Mouse (Mus musculus): ENCODE measurements at regions not wholly inside any gene's neighbourhood (a gene's known extent, or its start where the extent isn't known, plus 50 kb on each side); places are given as distances from the start of the nearest gene placed in this dataset.
"Not testable (repeated sequence)": the region's sequence is repeated elsewhere in the genome, so short reads cannot be mapped to it uniquely, and the experiment has no call there.

DNA sequence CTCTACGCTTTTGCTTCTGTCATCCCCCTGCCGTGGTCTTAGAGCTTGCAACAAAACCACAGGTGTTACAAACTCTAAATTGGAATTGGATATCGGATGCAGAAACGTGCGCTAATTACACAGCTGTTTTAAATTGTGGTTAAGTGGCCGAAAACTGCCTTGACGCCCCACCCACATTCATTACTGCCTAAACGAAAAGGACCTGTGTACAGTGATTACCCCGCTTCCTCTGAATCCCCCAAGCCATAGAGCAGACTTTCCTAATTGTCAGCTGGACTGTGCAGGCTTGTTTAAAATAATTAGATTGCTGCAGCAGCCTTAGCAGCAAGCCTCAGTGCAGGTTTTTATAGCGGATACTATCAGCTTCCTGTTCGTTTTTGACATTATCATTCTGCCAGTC, 94.7 kb downstream of the Cxxc4 start:
- DNase-seq (ENCODE audit: low spot score) = no peak

DNA sequence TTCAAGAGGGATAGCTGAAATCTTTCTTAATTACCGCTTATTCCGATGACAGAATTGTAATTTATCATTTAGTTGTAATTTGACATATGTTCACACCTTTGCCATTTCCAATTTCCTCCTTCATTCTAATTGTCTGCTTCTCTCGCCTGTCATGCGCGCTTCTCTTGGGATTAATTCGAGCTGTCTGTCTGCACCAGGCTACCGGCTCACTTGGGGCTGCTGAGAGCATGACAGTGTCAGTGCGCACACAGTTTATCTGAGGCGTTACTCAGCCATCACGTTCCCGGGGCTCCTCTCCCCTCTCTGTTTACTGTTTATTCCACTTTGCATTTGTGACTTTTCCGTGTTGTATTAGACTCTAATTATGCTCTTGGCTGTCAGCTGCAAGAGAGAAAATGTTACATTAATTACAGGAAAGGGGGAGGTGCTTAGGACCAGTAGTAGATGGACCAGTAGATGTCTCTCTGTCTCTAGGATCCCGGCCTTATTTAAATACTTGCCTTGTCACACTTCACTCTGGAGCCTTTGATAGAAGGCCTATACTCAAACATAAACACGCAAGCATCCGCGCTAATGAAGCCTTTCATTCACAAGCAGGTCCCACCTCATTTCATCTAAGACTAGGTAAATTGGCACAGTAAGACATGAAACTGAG, 95.3 kb downstream of the Cxxc4 start:
- DNase-seq (ENCODE audit: low spot score) = no peak

- DNase-seq (ENCODE audit: low spot score) = not testable (repeated sequence)
Measured at GRCm38 (mm10) chr3:134339093-134339695, 102.9 kb downstream of the Cxxc4 start.

DNA sequence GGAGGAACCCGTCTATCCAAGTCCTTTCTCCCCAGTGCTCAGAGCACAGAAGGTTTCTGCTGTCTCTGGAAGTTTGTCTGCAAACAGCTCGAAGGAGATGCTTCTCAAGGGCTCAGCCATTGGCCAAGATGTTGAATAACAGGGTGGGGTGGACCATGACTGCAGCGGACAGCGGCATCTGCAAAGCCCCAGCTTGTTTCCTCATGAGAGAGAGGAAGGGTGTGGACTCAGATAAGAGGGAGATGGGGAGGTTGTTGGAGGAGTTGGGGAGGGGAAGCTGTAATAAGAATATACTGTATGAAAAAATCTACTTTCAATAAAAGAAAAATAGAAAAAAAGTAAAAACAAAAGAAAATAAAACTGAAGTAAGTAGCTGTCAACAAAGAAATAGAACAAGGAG, 129.7 kb downstream of the Cxxc4 start:
- no peak for DNase-seq (ENCODE audit: low spot score)

DNA sequence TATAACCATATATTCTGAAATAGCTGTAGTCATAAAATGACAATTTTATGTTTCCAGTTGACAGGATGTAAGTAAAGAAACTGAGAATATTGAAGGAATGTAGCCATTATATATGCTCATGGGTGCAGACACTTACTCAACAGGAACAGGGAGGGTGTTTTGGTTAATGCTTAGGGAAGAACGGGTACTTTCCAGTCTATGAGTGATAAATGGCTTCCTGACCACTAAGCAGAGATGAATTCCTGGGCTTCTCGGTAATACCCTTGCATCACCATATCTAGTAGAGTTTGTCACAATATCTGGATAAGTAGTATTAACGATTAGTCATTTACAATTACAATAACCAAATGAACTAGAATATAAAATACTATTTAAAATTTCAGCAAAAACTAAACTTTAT, 130.5 kb downstream of the Cxxc4 start:
- no peak for DNase-seq (ENCODE audit: low spot score)

- DNase-seq (ENCODE audit: low spot score) = no peak
Measured at GRCm38 (mm10) chr3:134368591-134368990, 132.3 kb downstream of the Cxxc4 start.

- peak; percentile 39 for DNase-seq (ENCODE audit: low spot score)
Measured at GRCm38 (mm10) chr3:134369126-134369525, 132.8 kb downstream of the Cxxc4 start.

GRCm38 (mm10) chr3:134379549-134379948, 143.3 kb downstream of the Cxxc4 start:
- DNase-seq (ENCODE audit: low spot score) = no peak

DNA sequence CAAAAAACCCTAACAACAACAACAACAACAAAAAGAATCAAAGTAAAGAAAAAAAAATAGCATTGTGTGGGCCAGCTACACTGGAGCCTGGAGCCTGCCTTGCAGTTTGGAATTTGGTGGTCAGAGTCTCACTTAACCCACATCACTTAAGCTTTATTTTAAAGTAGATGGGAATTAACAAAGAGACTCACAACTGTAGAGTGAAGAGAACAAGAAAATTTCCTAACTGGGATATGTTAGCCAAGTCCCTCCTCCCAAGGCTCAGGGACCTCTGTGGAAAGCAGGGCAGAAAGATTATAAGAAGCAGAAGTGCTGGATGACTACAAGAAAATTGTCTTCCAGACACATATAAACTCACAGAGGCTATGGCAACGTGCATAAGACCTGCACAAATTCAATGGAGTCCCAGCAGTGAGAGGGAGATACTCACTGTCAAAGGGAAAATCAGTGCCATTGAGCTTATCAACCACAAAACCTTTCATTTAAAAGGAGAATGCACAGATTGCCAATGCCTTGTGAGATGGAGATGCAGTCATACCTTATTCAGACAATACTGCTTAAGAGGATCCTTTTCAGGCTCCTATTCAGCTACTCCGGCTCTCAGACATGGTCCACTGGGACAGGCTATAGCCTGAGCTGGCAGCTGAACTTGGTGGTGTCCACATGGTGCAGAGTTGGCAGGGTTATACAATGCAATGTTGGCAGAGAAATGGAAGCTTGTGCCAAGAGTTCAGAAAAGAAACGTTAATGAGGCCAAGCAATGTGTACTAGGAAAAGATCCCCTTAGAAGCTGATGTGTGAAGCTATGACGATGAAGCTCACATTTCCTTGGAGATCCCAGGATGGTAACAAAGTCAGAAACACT, 154.4 kb downstream of the Cxxc4 start:
- DNase-seq (ENCODE audit: low spot score) = no peak

DNA sequence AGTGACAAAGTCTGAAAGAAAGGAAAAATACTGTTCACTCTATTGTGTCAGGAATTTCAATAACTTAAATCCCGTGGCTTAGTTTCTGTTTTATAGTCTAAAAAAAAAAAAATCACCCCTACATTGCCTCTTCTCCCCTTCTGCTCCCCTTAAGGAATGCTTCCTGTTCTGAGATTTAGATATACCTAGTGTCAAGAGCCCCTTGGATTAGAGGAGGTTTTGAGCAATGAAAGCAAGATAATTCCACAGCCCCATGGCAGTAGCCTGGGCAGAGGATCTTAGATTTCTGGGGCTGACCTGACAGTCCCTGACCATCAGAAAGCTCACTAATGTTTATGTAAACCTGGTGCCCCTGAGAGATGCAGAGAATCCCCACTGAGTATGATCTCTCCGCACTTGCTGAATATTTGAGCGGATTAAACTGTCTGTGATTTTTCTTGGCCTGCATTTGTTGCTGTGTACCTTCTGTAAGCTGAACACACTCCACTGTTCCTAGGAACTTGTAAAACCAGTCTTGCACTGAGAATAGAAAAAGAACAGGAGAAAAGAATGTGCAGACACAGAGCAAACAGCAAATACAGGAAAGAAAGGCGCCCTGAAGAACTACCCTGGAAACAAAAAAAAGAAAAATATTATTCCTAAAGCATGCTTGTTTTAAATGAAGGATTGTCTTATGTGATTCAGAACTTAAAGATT, 164.3 kb downstream of the Cxxc4 start:
- DNase-seq (ENCODE audit: low spot score) = no peak

GRCm38 (mm10) chr3:134415606-134416328, 179.5 kb downstream of the Cxxc4 start:
- DNase-seq (ENCODE audit: low spot score) = no peak

GRCm38 (mm10) chr3:134427633-134428032, 191.3 kb downstream of the Cxxc4 start:
- no peak for DNase-seq (ENCODE audit: low spot score)

DNA sequence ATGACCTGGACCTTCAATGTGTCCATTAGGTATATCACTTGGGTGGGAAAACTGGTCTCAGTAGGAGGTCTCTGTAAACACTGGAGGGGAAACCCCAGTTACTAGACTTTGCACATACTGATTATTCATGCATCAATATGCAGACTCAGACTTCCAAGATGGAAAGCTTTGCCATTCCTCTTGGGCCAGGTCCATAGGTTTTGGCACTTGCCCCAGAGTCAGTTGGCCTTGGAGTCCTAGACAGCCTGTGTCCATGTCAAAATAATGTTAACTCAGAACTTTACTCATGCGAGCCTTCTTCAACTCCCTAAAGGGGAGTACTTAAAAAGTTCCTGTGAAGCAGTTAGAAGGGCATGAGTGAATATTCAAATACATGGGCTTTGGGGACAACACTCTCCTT, 230.3 kb downstream of the Cxxc4 start:
- no peak for DNase-seq (ENCODE audit: low spot score)

- no peak for DNase-seq (ENCODE audit: low spot score)
Measured at GRCm38 (mm10) chr3:134487280-134487679, 251.0 kb downstream of the Cxxc4 start.

DNA sequence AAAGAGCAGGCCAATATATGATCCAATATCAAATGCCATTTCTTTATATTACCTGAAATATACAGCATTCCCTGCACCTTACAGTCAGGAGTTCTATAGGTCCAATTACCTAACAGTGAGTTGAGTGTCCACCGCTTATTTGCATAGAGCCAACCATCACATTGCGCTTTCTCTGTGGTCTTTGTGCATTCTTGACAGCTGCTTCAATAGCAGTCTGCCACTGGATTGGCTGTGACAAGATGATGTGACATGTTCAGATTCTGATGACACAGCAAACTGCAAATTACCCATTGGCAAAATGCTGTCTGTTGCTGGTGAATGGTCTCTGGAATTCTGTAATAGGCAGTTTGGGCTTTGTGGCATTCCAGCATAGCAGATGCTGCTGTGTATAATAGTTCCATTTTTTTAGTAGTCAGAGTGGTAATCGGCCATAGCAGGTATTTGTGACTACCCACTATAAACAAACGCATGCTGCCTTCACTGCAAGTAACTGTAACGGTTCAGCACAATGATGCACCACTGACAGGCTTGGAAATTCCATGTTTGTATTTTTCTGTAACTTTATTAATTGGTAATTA, 253.8 kb downstream of the Cxxc4 start:
- no peak for DNase-seq (ENCODE audit: low spot score)

- no peak for DNase-seq (ENCODE audit: low spot score)
Measured at GRCm38 (mm10) chr3:134509702-134510101, 273.4 kb downstream of the Cxxc4 start.

- DNase-seq (ENCODE audit: low spot score) = no peak
Measured at GRCm38 (mm10) chr3:134525795-134526194, 289.5 kb downstream of the Cxxc4 start.

DNA sequence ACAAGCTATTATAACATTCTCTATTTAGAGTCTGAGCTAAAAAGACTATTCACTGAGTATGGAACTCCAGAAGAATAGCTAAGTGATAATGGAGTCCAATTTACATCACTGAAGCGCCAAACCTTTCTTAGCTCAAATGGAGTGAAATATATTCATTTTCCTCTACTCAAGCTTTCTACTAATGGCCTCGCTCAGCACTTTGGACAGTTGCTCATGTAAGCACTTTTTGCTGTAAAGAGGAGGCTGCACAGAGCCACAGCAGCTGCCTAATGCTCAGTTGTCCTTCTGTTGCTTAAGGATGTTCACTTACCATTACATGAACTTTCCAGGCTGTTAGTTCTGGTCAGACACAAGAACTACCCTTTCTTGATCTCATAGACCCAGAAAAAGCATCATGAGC, 268.7 kb upstream of the Tacr3 start:
- DNase-seq (ENCODE audit: low spot score) = no peak

GRCm38 (mm10) chr3:134578759-134579158, 250.0 kb upstream of the Tacr3 start:
- DNase-seq (ENCODE audit: low spot score) = no peak

DNA sequence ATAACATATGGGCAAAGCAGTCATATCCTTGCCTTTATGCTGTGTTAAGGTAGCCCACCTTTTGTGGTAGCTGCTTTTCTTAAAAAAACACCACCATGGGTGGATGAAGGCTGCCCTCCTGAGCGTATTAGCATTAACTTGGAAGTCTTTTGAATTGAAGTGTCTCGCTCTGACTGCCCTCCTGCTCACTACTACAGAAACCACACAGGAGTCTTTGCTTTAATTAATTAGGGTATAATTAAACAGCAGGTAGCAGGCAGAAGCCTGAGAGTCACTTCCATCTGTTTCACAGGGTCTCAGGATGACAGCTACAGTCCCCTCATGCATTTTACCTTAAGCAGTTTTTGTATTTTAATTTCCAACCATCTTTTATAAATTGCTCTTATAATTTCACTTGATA, 240.2 kb upstream of the Tacr3 start:
- DNase-seq (ENCODE audit: low spot score) = no peak

- DNase-seq (ENCODE audit: low spot score) = no peak
Measured at GRCm38 (mm10) chr3:134602919-134603318, 225.9 kb upstream of the Tacr3 start.
